Comparison of ENCODE assay signal across 22 mouse cellular contexts in the genomic region with DNA sequence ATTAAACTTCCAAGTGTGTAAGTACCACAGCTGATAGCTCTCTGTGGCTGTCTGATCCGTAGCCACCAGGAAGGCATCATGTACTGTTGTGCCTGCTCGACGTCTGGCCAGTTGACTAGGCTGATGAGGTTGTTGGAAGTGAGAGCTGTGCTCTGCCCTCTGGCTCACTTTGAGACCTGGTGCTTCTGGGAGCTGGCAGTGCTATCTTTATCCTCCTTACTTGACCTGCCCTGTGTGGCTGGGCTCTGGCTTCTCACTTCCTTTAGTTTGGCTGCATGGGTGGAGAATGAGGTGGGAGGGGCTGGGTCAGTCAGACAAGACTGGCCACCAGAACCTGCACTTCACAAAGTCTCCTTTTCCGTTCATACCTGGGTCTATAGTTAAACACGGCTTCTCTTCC. TPM values are rescaled to one million over a fixed set of nuclear protein-coding genes. Genes with fewer than 3 reads are reported as not detected.
DNase-seq lines count a peak whose midpoint lies in the region; ATAC-seq and TF ChIP-seq lines count a peak whose summit lies in the region.
"Had no signal": no experiment of that assay in that cellular context is flagged by ENCODE, and none has a peak within 500 bp of the region (broad histone marks: within the 10 kb centered on the region; RNA-seq: fewer than 3 reads in every experiment).

No protein-coding gene starts in this region.

- H3K9me3 ChIP-seq in heart, embryonic 11.5 days (replicated peaks; ENCODE audit: control insufficient read depth, low read length): no peaks in the 10 kb centered on the region
- H3K9me3 ChIP-seq in heart, embryonic 10.5 days: no peaks in the 10 kb centered on the region
- H3K9me3 ChIP-seq in heart, postnatal 0 days (replicated peaks; ENCODE audit: control insufficient read depth, low read length): no peaks in the 10 kb centered on the region
- H3K9me3 ChIP-seq in midbrain, embryonic 11.5 days (ENCODE audit: control insufficient read depth, low read length): no peaks in the 10 kb centered on the region
- H3K9me3 ChIP-seq: embryonic facial prominence, embryonic 12.5 days; forebrain, embryonic 13.5 days; hindbrain, embryonic 15.5 days; intestine, embryonic 15.5 days; midbrain, embryonic 10.5 days had no signal

- H3K9ac ChIP-seq in heart, embryonic 11.5 days (ENCODE audit: low read depth, low read length): no peak overlapping the region
- H3K9ac ChIP-seq in heart, postnatal 0 days (replicated peaks; ENCODE audit: low read depth, low read length): no peak overlapping the region
- no peak overlapping the region for H3K9ac ChIP-seq in midbrain, embryonic 11.5 days (ENCODE audit: low read length)
- H3K9ac ChIP-seq: embryonic facial prominence, embryonic 12.5 days; forebrain, embryonic 13.5 days; hindbrain, embryonic 15.5 days; intestine, embryonic 15.5 days; liver, postnatal 0 days had no signal

- no peak for TF ChIP-seq EP300 in heart, postnatal 0 days (IDR thresholded peaks at IDR 0.05; ENCODE audit: low read depth)

- no peaks in the 10 kb centered on the region for H3K36me3 ChIP-seq in heart, embryonic 11.5 days (ENCODE audit: control insufficient read depth, insufficient read depth, low read length)
- no peaks in the 10 kb centered on the region for H3K36me3 ChIP-seq in heart, embryonic 10.5 days
- H3K36me3 ChIP-seq in heart, postnatal 0 days (replicated peaks; ENCODE audit: control insufficient read depth, insufficient read depth, low read length): no peaks in the 10 kb centered on the region
- H3K36me3 ChIP-seq in midbrain, embryonic 11.5 days (ENCODE audit: control insufficient read depth, insufficient read depth, low read length): no peaks in the 10 kb centered on the region
- H3K36me3 ChIP-seq: embryonic facial prominence, embryonic 12.5 days; hindbrain, embryonic 15.5 days; intestine, embryonic 15.5 days; midbrain, embryonic 10.5 days had no signal

- no peak overlapping the region for H3K27ac ChIP-seq in heart, embryonic 11.5 days (ENCODE audit: low read depth, low read length)
- peak overlapping the region; percentile 52; the same call in 1 of the 2 replicates for H3K27ac ChIP-seq in heart, embryonic 10.5 days
- peak overlapping the region; percentile 61 for H3K27ac ChIP-seq in heart, postnatal 0 days (ENCODE audit: low read depth)
- H3K27ac ChIP-seq in midbrain, embryonic 11.5 days (ENCODE audit: low read depth, low read length): no peak overlapping the region
- H3K27ac ChIP-seq: embryonic facial prominence, embryonic 12.5 days; forebrain, embryonic 13.5 days; hindbrain, embryonic 15.5 days; intestine, embryonic 15.5 days; midbrain, embryonic 10.5 days; stomach, postnatal 0 days had no signal

- TF ChIP-seq CTCF in heart, postnatal 0 days (IDR thresholded peaks at IDR 0.05; ENCODE audit: low read depth): peak; percentile 6; the same call in 1 of the 2 replicates

- H3K4me2 ChIP-seq in heart, embryonic 11.5 days: no peak overlapping the region
- H3K4me2 ChIP-seq in heart, postnatal 0 days (ENCODE audit: low read depth, low read length): no peak overlapping the region
- no peak overlapping the region for H3K4me2 ChIP-seq in midbrain, embryonic 11.5 days
- H3K4me2 ChIP-seq: embryonic facial prominence, embryonic 12.5 days; forebrain, embryonic 13.5 days; hindbrain, embryonic 15.5 days; intestine, embryonic 15.5 days had no signal

- H3K4me3 ChIP-seq in heart, embryonic 11.5 days (ENCODE audit: low read depth, low read length): no peak overlapping the region
- no peak overlapping the region for H3K4me3 ChIP-seq in heart, embryonic 10.5 days
- no peak overlapping the region for H3K4me3 ChIP-seq in heart, postnatal 0 days (ENCODE audit: low read depth, low read length)
- H3K4me3 ChIP-seq in midbrain, embryonic 11.5 days (ENCODE audit: low read depth, low read length): no peak overlapping the region
- H3K4me3 ChIP-seq: embryonic facial prominence, embryonic 12.5 days; erythroblast, embryonic 14.5 days; forebrain, embryonic 13.5 days; hindbrain, embryonic 15.5 days; intestine, embryonic 15.5 days; midbrain, embryonic 10.5 days had no signal

- ATAC-seq in heart, embryonic 11.5 days (replicated peaks; ENCODE audit: insufficient number of reproducible peaks, low FRiP score, low TSS enrichment): no peak
- peak; percentile 99 for ATAC-seq in heart, postnatal 0 days (ENCODE audit: insufficient read depth, low read depth)
- ATAC-seq in midbrain, embryonic 11.5 days (ENCODE audit: low FRiP score): no peak
- ATAC-seq: forebrain, embryonic 13.5 days; intestine, embryonic 15.5 days; liver, postnatal 0 days; lung, postnatal 0 days had no signal

- 41% methylated on average over 5 of the region's 5 CpGs for WGBS in heart, embryonic 11.5 days (ENCODE audit: insufficient replicate concordance)
- 40% methylated on average over 5 of the region's 5 CpGs for WGBS in heart, embryonic 10.5 days
- WGBS in heart, postnatal 0 days: 28% methylated on average over 5 of the region's 5 CpGs
- 75% methylated on average over 5 of the region's 5 CpGs for WGBS in midbrain, embryonic 11.5 days

- H3K27me3 ChIP-seq in heart, embryonic 11.5 days (ENCODE audit: control insufficient read depth, insufficient read depth, low read length): no peaks in the 10 kb centered on the region
- no peaks in the 10 kb centered on the region for H3K27me3 ChIP-seq in heart, embryonic 10.5 days (ENCODE audit: insufficient read depth, poor library complexity, severe bottlenecking)
- H3K27me3 ChIP-seq in heart, postnatal 0 days (ENCODE audit: control insufficient read depth, insufficient read depth, low read length): no peaks in the 10 kb centered on the region
- H3K27me3 ChIP-seq in midbrain, embryonic 11.5 days (ENCODE audit: control insufficient read depth, insufficient read depth, low read length): no peaks in the 10 kb centered on the region
- H3K27me3 ChIP-seq: embryonic facial prominence, embryonic 12.5 days; forebrain, embryonic 13.5 days; hindbrain, embryonic 15.5 days; intestine, embryonic 15.5 days had no signal

- DNase-seq in heart, adult 11 months: peak; percentile 98
- no peak for DNase-seq in heart, embryonic 10.5 days (ENCODE audit: low spot score)
- DNase-seq in heart, postnatal 0 days (ENCODE audit: low spot score): peak; percentile 80
- peak; percentile 89 for DNase-seq in skeletal muscle tissue, adult 2 months (ENCODE audit: low read depth, low spot score)
- DNase-seq in kidney, postnatal 10 days: no peak
- DNase-seq in midbrain, embryonic 11.5 days (ENCODE audit: low spot score, missing footprints): no peak
- DNase-seq in B cell, adult 2 months: no peak
- DNase-seq: adrenal gland, postnatal 36 days; cerebellum, adult 11-12 months; cerebellum, postnatal 14 days; kidney, adult 8-10 months; kidney, postnatal 14 days; liver, postnatal 0 days had no signal

- H3K4me1 ChIP-seq in heart, embryonic 11.5 days (ENCODE audit: control insufficient read depth, insufficient read depth, low read length): peaks cover 2% of the 10 kb centered on the region
- H3K4me1 ChIP-seq in heart, embryonic 10.5 days: peaks cover 6% of the 10 kb centered on the region; the same call in 1 of the 2 replicates
- 0 out of 2 replicates have a peak, but pooled peaks cover 4% of the 10 kb centered on the region for H3K4me1 ChIP-seq in heart, postnatal 0 days (ENCODE audit: control insufficient read depth, insufficient read depth)
- no peaks in the 10 kb centered on the region for H3K4me1 ChIP-seq in midbrain, embryonic 11.5 days (ENCODE audit: control insufficient read depth, insufficient read depth, low read length)
- H3K4me1 ChIP-seq: embryonic facial prominence, embryonic 12.5 days; forebrain, embryonic 13.5 days; hindbrain, embryonic 15.5 days; intestine, embryonic 15.5 days; midbrain, embryonic 10.5 days had no signal

RNA-seq across cellular contexts. Expression of gene Ttn, which starts 16.0 kb away (rescaled TPM):
- 378 and 608 TPM in 2 replicates for polyA plus RNA-seq in heart, embryonic 11.5 days (2014; fragmentation: Nextera tagmentation; extraction: Ambion mirVana)
- 356 and 545 TPM in 2 replicates for polyA plus RNA-seq in heart, embryonic 10.5 days (2016; fragmentation: Nextera tagmentation; extraction: Ambion mirVana)
- 959 and 970 TPM in 2 replicates for total RNA-seq in heart, postnatal 0 days (2014; rRNA removed; ENCODE audit: low replicate concordance)
- 644 and 700 TPM in 2 replicates for polyA plus RNA-seq in heart, postnatal 0 days (2015; fragmentation: Nextera tagmentation; extraction: Ambion mirVana)
- polyA plus RNA-seq in midbrain, embryonic 11.5 days (2014; fragmentation: Nextera tagmentation; extraction: Ambion mirVana): 0.04 TPM in 2 replicates

Comparison
In these comparisons a context has a peak if more than half of its experiments do, and no peak if none do; other contexts are left out.
1. DNase-seq: peak in heart, adult 11 months (single experiment), heart, postnatal 0 days (single experiment) and skeletal muscle tissue, adult 2 months (single experiment); none in heart, embryonic 10.5 days (single experiment), kidney, postnatal 10 days (single experiment), midbrain, embryonic 11.5 days (single experiment) and B cell, adult 2 months (0 of 2).
2. H3K27ac ChIP-seq: peak in heart, embryonic 10.5 days (single experiment) and heart, postnatal 0 days (single experiment); none in heart, embryonic 11.5 days (single experiment) and midbrain, embryonic 11.5 days (single experiment).
3. RNA of gene Ttn, which starts 16.0 kb away (polyA plus RNA-seq): 644 to 700 TPM in heart, postnatal 0 days, 378 to 608 TPM in heart, embryonic 11.5 days and 356 to 545 TPM in heart, embryonic 10.5 days; 0.04 TPM in midbrain, embryonic 11.5 days; every median in the first group is over 100 times any median in the second.